Mouse (Mus musculus) stomach, postnatal 0 days (tissue): ENCODE measurements around the gene Hdac4.

ENCODE experiments used
- CTCF ChIP-seq: IDR thresholded peaks from 2 replicates; pipeline ENCODE4 v1.5.1; 2016; ENCODE audit warnings: antibody characterized with exemption, low read depth, mild to moderate bottlenecking, moderate library complexity
- EP300 ChIP-seq: optimal IDR thresholded peaks from 2 replicates; pipeline ENCODE3; 2016; ENCODE audit warnings: antibody characterized with exemption

- TF ChIP-seq CTCF: no peak
- TF ChIP-seq EP300: no peak
Observed at GRCm38 (mm10) chr1:92063271-92063670, 132.2 kb downstream of the Hdac4 start.
